Mouse (Mus musculus) adrenal gland, postnatal 36 days (tissue): ENCODE data around the gene Ifna13. TPM values are rescaled to one million over a fixed set of nuclear protein-coding genes. Genes with fewer than 3 reads are reported as not detected.
A peak's percentile ranks its signal among the peaks of the same experiment; 100 is the strongest.

Source experiments
- DNase-seq, 2 experiments: peaks; one replicate each; pipeline ENCODE4 v3.0.0; 2021; ENCODE audit warnings: mixed read lengths in 1 of 2
- long read RNA-seq, 2 experiments: library from polyadenylated mRNA; stranded (forward); transcript quantifications; one replicate each; pipeline ENCODE4 v2.0.0; 2021; ENCODE audit warnings: borderline sequencing depth in 2 of 2
- total RNA-seq, 2 experiments: library from RNA; stranded (reverse); gene quantifications; 2 replicates each; pipeline ENCODE4 v1.2.3; 2021

Ifna13 gene
- not detected for total RNA-seq
- long read RNA-seq, experiment 1, result 0 reads
- long read RNA-seq, experiment 2, result 0 reads

DNA sequence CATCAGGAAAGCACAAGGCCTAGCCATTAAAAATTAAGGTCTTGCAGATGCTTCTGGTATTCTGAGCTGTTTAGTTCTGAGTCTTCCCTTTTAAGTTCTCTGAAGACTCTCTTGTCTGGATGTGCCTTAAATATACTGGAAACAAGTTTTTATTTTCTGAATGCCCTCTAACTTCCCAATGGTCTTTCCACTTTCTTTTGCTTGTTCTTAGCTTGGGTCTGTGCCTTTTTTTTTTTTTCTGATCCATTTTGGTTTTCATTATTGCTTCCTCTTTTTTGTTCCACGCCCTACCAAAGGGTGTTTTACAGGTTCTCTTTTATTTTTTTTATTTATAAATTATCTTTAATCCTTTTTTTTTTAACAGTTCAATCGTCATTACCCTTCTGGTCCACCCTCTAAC, at the start of gene Ifna13:
Gene Ifna13 (minus strand): TSS at position 101 of the 400 bp plus-strand sequence.
- DNase-seq, result no peak

DNA sequence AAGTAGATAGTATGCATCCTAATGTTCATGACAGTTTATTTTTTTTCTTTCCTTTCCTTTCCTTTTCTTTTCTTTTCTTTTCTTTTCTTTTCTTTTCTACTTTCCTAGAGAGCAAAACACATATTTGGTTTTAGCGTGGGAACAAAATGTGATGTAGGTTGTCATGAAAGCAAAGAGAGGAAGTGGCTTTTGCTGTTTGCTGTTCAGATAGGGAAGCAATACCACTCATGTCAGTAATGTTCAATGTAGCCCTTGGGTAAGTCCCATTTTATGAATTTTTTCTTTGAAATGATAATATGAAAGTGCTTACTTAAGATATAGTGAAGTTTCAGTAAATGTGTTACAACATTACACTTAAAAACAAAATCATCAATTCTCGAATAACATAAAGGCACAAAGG, 49.1 kb upstream of the Ifna13 start:
- no peak for DNase-seq

DNA sequence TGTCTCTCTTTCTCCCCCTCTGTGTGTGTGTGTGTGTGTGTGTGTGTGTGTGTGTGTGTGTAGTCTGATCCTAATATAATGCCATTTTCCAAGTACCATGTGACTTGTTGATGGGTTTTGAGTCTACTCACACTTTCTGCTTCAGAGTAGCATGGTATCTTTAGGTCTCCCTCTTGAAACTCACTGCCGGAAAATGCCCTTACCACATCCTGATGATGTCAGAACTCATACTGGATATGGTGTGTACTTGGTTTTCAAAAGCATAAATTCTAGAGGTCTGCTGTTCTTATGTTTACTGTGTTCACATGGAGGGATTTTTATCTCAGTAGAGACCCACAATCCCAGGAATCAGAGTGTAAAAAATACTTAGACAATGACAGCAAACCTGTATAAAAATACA, 48.3 kb upstream of the Ifna13 start:
- no peak for DNase-seq

DNA sequence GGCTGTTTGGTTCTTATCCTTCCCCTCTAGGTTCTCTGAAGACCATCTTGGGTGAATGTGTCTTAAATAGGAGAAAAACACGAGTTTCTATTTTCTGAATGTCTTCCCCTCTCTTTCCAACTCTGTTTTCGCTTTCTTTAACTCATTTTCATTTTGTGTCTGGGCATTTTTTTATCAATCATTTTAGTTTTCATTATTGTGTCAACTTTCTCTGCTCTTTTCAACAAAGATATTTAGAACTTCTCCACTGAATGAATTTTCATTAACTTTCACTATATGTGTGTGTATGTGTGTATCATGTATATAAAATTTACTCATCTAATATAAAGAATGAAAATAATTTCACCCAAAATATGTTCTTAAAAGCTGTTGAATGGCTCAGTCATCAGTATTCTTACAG, 47.0 kb upstream of the Ifna13 start, which contains the start of gene Ifnab:
Gene Ifnab (minus strand): TSS at position 101 of the 400 bp plus-strand sequence.
- no peak for DNase-seq

DNA sequence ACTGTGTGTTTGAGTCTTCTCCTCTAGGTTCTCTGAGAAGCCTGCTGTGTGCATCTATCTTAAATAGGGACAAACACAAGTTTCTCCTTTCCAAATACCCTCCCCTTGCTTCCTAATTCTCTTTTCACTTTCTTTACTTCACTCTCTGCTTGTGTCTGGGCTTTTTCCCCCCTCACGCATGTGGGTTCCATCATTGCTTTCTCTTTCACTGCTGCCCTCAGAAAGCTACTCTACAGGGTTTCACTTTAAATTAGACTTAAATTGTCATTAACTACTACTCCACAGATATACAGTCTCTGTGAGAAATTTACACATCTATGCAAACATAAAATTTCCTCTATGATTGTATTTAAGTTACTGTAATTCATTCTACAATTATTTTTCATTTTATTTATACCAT, 39.6 kb upstream of the Ifna13 start, which contains the start of gene Ifna2:
Gene Ifna2 (minus strand): TSS at position 101 of the 400 bp plus-strand sequence.
- DNase-seq, result no peak

DNA sequence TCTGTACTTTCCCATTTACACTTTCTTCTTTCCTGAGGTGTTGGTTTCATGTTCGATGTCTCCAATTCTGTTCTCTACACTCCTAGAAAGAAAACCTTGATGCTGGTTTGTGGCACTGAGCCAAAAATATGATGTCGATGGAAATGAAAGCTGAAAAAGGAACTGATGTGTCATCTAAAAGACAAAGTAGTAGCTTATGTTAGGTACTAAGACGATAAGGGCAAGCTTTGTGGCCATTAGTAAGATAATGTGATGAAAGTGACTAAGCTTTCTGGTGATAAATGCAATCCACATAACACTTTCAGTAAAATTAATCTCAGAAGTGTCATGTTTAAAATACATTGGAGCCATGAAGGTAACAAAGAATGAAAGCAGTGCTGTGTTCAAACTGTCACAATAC, 37.1 kb upstream of the Ifna13 start:
- no peak for DNase-seq

DNA sequence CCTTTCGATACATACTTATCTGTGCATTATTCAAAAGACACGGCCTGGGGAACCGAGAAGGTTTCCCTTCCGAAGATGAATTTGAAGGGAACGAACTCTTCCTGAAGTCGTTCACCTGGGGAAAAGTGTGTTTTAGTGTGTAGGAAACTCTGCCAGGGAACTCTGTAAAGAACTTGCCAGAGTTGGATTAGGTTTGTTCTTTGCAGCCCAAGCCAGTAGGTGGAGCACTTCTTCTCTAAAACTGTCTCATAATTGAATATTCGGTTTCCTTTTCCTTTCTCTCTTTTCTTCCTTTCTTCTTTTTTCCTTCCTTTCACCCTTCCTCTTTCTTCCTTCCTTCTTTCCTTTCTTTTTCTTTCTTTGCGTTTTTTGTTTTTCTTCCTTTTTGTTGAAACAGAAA, 36.1 kb upstream of the Ifna13 start:
- DNase-seq, result peak in 1 of 2 experiments; percentile 23

DNA sequence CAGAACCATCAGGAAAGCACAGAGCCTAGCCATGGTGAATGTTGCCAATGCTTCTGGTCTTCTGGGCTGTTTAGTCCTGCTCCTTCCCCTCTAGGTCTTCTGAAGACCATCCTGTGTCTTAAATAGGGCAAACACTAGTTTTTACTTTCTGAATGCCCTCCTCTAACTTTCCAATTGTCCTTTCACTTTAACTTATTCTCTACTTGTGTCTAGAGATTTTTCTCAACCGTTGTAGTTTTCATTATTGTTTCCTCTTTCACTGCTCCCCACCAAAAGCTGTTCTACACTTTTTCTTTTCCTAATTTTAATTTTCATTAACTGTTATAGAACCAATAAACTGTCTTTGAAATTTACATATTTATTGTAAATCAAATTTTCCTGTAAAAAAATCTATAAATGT, 32.6 kb upstream of the Ifna13 start, which contains the start of gene Ifna16:
Gene Ifna16 (minus strand): TSS at position 101 of the 400 bp plus-strand sequence.
- no peak for DNase-seq

DNA sequence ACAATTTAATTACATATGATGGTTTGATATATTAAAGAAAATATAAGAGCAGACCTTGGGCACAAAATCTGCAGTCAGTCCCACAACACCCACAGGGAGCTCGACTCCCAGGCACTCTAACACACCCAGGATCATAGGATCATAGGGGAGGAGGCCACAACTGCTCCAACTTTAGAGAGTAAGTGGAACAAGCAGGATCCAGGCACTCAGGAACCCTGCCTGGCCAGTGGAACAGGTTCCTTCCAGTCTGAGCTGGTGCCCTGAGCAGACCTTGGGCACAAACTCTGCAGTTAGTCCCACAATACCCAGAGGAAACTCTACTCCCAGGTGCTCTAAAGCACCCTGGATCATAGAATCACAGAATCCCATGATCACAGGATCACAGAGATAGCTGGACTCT, 11.2 kb upstream of the Ifna13 start:
- DNase-seq, result no peak

DNA sequence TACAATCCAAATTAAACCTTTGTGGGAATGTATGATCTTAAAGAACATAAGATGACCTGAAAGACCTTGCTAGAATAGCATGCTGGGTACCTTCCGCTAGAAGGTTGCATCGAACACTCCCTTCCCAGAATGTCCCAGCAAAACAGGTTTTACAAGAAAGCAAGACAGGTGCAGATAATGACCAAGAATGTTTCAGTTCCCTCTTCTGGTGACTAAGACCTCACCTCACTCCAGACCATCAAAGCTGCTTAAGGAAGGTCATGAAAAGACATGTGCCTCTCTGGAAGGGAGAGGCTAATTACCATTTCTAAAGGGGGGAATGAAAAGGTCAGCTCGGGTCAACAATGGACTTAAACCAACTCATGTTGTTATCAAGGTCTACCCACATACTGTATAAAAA, 9.4 kb upstream of the Ifna13 start:
- no peak for DNase-seq

DNA sequence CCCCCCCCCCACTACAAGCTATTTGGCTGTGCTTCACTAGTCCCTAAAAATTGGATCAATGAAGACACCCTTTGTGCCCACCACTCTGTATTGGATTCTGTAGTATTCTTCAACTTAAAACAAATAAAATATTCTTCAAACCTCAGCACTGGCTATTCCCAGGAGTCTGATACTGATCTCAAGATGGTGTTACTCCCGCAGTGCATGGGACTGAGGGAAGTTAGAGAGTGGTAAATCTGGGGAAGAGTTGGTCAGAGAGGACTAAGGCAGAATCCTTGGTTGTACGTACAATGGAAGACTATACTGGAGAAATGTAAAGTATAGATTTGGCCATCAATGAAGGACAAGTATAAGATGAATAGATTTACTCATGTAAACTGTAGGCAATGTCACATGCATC, 1.7 kb downstream of the Ifna13 start:
- no peak for DNase-seq

DNA sequence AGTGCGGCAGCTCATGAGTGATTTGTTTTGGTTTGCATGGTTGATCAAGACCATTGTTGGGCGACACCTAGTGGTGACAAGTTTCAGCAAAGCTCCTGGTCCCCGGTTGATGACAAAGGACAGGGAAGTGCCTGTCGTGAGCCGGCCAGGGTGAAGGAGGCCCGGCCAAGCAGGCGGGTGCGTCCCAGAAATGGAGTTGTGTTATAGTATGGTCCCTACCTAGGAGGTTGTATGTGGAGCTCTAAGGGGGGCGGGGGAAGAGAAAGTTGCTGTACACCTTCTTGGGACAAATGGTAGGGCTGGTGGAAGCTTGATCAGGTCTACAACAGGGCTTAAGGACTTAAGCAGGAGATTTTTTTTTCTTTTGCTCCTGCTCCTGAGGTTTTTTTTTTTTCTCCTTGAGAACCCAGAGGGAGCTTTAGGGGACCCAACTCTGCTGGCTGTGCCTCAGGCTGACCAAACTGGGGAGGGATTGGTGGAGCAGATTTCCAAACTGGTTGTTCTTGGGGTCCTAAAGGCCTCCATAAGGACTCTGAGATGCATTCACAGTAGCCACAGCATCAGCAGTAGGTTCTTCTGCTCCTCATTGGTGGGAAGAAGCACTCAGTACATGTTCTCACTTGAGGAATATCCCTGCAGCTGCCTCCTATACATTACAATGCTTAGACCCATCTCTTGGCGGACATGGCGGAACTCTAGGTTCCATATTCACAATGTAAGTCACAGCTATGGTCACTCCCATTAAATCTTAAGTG, 3.0 kb downstream of the Ifna13 start:
- peak; percentile 90 to 94 for DNase-seq

DNA sequence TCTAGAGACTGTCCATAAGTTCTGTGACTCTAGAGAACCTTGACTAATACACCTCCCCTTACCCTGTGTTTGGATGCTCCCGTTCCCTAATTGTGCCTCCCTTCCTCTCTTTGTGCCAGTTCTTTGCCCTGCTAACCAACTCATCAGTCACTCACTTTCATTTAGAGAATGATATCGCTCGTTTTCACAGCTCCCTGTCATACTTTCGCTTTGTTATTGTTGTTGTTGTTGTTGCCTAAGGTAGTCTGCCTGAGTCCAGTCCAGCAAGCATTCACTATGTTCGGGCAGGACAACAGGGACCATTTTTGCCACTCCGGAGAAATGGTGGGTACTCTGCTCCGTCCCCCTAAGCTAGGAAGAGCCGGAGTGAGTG, 3.6 kb downstream of the Ifna13 start:
- DNase-seq, result no peak

DNA sequence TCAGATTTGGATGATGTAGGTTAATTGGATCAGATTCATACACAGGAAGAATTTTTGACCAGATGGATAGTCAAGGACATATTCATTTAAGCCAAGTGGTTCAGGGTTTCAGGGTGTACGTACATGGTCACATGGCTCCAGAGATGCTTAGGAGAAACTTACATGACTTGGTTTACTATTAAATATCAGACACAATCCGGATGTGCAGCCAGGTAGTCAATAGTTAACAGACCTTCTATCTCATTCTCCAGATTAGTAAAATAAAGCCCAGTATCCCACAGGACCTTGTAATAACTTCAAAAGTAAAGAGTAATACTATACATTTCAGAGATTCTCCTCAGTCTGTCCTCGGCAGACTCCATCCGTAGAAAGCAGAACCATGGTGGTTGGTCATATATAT, 9.9 kb downstream of the Ifna13 start, which contains the start of gene C87499:
Gene C87499 (minus strand): TSS at position 101 of the 400 bp plus-strand sequence.
- DNase-seq, result no peak

DNA sequence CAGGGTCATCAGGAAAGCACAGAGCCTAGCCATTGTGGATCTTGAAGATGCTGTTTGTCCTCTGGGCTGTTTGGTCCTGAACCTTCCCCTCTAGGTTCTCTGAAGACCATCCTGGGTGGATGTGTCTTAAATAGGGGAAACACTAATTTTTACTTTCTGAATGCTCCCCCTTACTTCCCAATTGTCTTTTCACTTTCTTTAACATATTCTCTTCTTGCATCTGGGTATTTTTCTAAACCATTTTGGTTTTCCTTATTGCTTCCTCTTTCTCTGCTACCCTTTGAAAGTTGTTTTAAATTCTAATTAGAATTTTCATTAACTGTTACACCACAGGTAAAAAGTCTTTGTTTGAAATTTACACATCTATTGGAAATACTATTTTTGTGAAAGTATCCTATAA, 41.0 kb downstream of the Ifna13 start, which contains the start of gene Ifna12:
Gene Ifna12 (minus strand): TSS at position 101 of the 400 bp plus-strand sequence.
- no peak for DNase-seq

Other genes starting within 250 kb of the Ifna13 start
- gene Hacd4, start 205.5 kb downstream of the Ifna13 start, total RNA-seq, result 1 to 10 TPM; 4.5 to 4.6 TPM
- not detected for gene Ifnb1, start 121.7 kb downstream of the Ifna13 start, total RNA-seq
- not detected for gene Ifna15, start 86.2 kb downstream of the Ifna13 start, total RNA-seq
- not detected for gene Ifna14, start 72.7 kb downstream of the Ifna13 start, total RNA-seq
- gene Ifna9, start 52.1 kb downstream of the Ifna13 start, total RNA-seq, result not detected
- not detected for gene Ifna12, start 41.1 kb downstream of the Ifna13 start, total RNA-seq
- gene C87499, start 10.0 kb downstream of the Ifna13 start, total RNA-seq, result not detected
- gene Ifna16, start 32.5 kb upstream of the Ifna13 start, total RNA-seq, result not detected
- gene Ifna2, start 39.5 kb upstream of the Ifna13 start, total RNA-seq, result not detected
- gene Ifnab, start 46.9 kb upstream of the Ifna13 start, total RNA-seq, result not detected
- gene Gm26566, start 77.3 kb upstream of the Ifna13 start, total RNA-seq, result under 1 TPM; 0.36 to 0.60 TPM
- 10 to 100 TPM; 82.5 to 89.7 TPM for gene Klhl9, start 78.0 kb upstream of the Ifna13 start, total RNA-seq
- gene Gm13271, start 110.4 kb upstream of the Ifna13 start, total RNA-seq, result not detected
- gene Gm13283, start 115.7 kb upstream of the Ifna13 start, total RNA-seq, result under 1 TPM in 1 of 2 experiments, not detected in 1; 0.20 TPM
- not detected for gene Gm13290, start 129.4 kb upstream of the Ifna13 start, total RNA-seq
- not detected for gene Gm13289, start 132.5 kb upstream of the Ifna13 start, total RNA-seq
- not detected for gene Gm13272, start 135.4 kb upstream of the Ifna13 start, total RNA-seq
- under 1 TPM in 1 of 2 experiments, not detected in 1; 0.20 TPM for gene Ifnz, start 137.7 kb upstream of the Ifna13 start, total RNA-seq
- gene Gm13276, start 141.2 kb upstream of the Ifna13 start, total RNA-seq, result not detected
- not detected for gene Gm13277, start 144.2 kb upstream of the Ifna13 start, total RNA-seq
- gene Gm13278, start 147.1 kb upstream of the Ifna13 start, total RNA-seq, result not detected
- gene Gm13275, start 150.0 kb upstream of the Ifna13 start, total RNA-seq, result not detected
- not detected for gene Gm13279, start 152.9 kb upstream of the Ifna13 start, total RNA-seq
- not detected for gene Gm13285, start 155.2 kb upstream of the Ifna13 start, total RNA-seq
- not detected for gene Gm13287, start 158.8 kb upstream of the Ifna13 start, total RNA-seq
- under 1 TPM in 1 of 2 experiments, not detected in 1; 0.10 TPM for gene Gm13288, start 161.1 kb upstream of the Ifna13 start, total RNA-seq
- gene Ifna7, start 171.8 kb upstream of the Ifna13 start, total RNA-seq, result not detected
- not detected for gene Ifna11, start 175.5 kb upstream of the Ifna13 start, total RNA-seq
- not detected for gene Ifna6, start 183.0 kb upstream of the Ifna13 start, total RNA-seq
- not detected for gene Ifna5, start 191.1 kb upstream of the Ifna13 start, total RNA-seq
- gene Ifna4, start 197.4 kb upstream of the Ifna13 start, total RNA-seq, result not detected
- gene Ifna1, start 205.6 kb upstream of the Ifna13 start, total RNA-seq, result not detected
- gene Ifne, start 235.7 kb upstream of the Ifna13 start, total RNA-seq, result not detected